Mouse (Mus musculus): ENCODE results near the gene Gfm2. TPM values are rescaled to one million over a fixed set of nuclear protein-coding genes. Genes with fewer than 3 reads are reported as not detected.

The Gfm2 gene
- polyA plus RNA-seq, 1 experiment from 2014 or later: 26.9 TPM

DNA sequence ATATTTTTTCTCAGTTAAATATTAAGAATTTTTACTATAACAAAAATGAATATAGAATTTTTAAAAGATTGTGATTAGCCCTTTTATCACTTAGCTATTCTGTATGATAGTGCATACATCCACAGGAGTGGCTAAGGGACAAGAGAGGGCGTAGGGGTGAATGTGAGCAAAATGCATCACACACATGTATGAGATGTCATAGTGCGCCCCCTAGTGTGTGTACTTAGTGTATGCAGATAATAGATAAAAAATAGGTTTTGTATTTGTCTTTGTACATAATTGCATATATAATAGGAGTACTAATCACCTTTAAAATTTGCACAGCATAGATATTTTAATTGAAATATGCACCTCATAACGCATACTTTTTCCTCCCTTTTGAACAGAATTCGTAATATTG lies 8.1 kb downstream of the Gfm2 start:
- Histone ChIP-seq H3K4me2 (no peak overlapping the region), H3K27me3 (no peaks in the 10 kb centered on the region), H3K4me3 (no peak overlapping the region), H3K9ac (no peak overlapping the region), H3K36me3 (peaks cover 56% of the 10 kb centered on the region), H3K27ac (no peak overlapping the region), H3K9me3 (no peaks in the 10 kb centered on the region), H3K4me1 (no peaks in the 10 kb centered on the region)
- 63% methylated on average over 4 of the region's 4 CpGs for WGBS
- ATAC-seq (ENCODE audit: insufficient number of reproducible peaks, low FRiP score, low TSS enrichment, low read depth): no peak

DNA sequence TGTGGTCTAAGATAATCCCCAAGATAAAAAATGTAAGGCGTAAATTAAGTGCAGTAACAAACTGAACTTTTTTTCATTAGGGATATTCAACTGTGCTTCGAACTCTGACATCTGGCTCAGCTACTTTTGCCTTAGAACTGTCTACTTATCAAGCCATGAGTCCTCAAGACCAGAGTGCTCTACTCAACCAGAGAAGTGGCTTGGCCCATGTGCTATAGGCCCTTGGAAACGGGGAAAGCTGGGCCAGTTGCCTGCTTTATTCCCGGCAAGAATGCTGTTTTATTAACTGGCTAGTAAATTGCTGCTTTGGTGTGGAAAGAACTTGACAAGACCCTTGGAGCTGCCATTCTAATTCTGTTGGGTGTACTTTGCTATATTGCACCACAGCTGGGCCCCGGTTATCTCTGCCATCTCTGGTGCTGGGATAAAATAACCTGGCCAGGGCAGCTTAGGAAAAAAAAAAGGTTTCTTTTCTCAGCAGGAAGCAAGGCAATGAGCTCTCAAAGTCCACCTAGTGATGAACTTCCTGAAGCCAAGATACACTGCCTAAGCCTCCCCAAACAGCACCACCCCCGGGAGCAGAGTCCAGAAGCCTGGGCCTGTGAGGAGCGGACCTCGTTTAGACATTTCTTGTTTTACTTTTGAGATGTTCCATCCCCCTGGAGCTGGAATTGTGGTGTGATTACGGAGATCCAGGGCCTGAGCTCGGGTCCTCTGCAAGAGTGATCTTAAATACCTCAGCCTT lies 38.0 kb downstream of the Gfm2 start:
- 74% methylated on average over 10 of the region's 10 CpGs for WGBS
- ATAC-seq (ENCODE audit: insufficient number of reproducible peaks, low FRiP score, low TSS enrichment, low read depth): no peak
- peaks cover 87% of the 10 kb centered on the region for H3K36me3 ChIP-seq

DNA sequence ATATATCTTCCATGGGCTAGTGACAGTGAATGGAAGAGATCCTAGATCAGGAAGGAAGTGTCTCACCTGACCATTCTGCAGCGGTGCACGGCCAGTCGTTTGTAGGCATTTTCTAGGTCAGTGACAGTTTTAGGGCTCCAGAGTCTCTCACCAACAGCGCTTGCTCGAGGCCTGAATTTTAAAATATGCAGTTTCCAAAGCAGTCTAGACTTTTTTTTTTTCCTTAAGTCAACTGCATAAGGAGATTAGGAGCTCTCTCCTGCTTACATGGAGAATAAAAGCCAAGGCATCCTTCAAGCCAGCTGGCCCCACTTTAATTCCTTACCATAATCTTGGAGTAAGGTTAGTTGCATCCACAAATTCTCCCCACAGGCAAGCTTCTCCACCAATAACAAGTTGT lies 39.0 kb downstream of the Gfm2 start:
- Histone ChIP-seq H3K9me3 (no peaks in the 10 kb centered on the region), H3K4me2 (no peak overlapping the region), H3K27me3 (no peaks in the 10 kb centered on the region), H3K36me3 (peaks cover 86% of the 10 kb centered on the region), H3K27ac (no peak overlapping the region), H3K9ac (no peak overlapping the region), H3K4me3 (no peak overlapping the region), H3K4me1 (no peaks in the 10 kb centered on the region)
- 93% methylated on average over 5 of the region's 5 CpGs for WGBS
- no peak for ATAC-seq (ENCODE audit: insufficient number of reproducible peaks, low FRiP score, low TSS enrichment, low read depth)

More for the DNA sequence above, 38.0 kb downstream of the Gfm2 start:
- no peaks in the 10 kb centered on the region for H3K4me1 ChIP-seq
- H3K27ac ChIP-seq: no peak overlapping the region
- no peak overlapping the region for H3K4me2 ChIP-seq
- H3K9me3 ChIP-seq: no peaks in the 10 kb centered on the region
- H3K9ac ChIP-seq: no peak overlapping the region
- no peaks in the 10 kb centered on the region for H3K27me3 ChIP-seq
- H3K4me3 ChIP-seq: no peak overlapping the region

DNA sequence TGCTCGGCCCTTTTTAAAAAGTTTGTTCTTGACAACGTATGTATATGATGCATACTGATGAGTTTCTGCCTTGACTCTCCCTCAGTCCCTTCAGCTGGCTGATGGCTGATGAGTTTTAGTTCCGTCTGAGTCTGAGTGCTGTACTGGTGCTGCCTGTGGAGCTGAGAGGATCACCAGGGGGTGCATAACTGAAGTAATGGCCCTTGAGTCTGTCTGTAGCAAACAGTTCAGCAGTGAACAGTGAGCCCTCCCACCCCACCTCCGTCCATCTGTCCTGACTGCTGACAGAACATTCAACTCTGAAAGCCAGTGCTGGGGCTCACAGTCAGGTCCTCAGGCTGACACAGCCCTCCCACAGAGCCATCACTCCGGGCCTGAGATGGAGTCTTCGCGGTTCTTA lies 41.2 kb downstream of the Gfm2 start:
- Histone ChIP-seq H3K27me3 (no peaks in the 10 kb centered on the region), H3K4me3 (no peak overlapping the region), H3K27ac (no peak overlapping the region), H3K4me2 (no peak overlapping the region), H3K36me3 (peaks cover 74% of the 10 kb centered on the region), H3K9ac (no peak overlapping the region), H3K4me1 (no peaks in the 10 kb centered on the region), H3K9me3 (no peaks in the 10 kb centered on the region)
- no peak for ATAC-seq (ENCODE audit: insufficient number of reproducible peaks, low FRiP score, low TSS enrichment, low read depth)
- 86% methylated on average over 7 of the region's 7 CpGs for WGBS

DNA sequence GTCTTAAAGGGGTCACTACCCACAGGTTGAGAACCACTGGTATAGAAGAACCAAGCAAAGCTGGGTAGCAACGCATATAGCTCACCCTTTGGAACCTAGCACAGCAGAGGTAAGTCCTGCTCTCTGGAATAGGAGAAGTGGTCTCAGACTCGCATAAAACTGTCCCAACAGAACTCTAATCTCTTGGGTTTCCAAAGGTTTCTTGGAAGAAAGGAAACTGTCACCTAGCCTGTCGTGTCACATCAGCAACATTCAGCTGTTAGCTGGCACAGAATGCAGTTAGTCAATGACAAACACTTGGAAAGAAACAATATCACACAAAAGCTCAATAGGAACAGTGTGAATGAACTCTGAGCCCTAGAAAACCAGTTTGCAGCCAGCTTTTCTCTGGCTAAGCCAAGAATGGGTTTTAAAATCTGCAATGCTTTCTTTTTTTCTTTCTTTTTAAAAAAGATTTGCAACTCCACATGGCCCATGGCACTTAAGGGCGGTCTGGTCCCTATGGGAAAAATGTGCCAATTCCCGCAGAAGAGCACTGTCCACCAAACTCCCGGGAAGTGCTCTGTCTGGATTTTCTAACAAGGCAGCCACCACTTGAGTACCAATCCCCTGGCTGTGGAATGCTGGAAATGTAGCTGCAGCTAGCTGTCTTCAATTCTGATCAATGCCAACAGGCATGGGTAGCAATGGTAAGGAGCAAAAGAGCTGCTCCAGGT lies 42.5 kb downstream of the Gfm2 start:
- Histone ChIP-seq H3K36me3 (peaks cover 65% of the 10 kb centered on the region), H3K9ac (no peak overlapping the region), H3K4me2 (no peak overlapping the region), H3K27ac (no peak overlapping the region), H3K9me3 (no peaks in the 10 kb centered on the region), H3K4me3 (no peak overlapping the region), H3K4me1 (no peaks in the 10 kb centered on the region), H3K27me3 (no peaks in the 10 kb centered on the region)
- no peak for ATAC-seq (ENCODE audit: insufficient number of reproducible peaks, low FRiP score, low TSS enrichment, low read depth)
- WGBS: 87% methylated on average over 6 of the region's 6 CpGs

DNA sequence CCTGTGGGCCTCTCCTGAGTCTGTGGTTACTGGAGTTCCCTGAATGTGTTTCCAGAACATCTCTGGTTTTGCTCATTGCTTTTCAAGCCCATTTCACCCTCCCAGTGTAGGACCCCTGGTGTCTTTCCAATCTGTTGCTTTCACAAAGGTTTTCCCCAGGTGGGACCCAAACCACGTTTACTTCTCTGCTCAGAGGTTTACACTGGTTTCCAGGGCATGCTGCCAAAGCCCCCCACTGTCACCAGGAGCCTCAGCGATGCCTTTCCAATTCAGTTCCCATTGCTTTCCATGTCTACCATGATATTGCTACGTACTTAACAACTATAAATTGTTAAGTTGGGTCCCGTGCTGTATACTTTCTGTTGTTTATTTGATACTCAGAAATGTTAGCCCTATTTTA lies 45.1 kb downstream of the Gfm2 start:
- Histone ChIP-seq H3K4me1 (no peaks in the 10 kb centered on the region), H3K27me3 (no peaks in the 10 kb centered on the region), H3K4me3 (no peak overlapping the region), H3K9ac (no peak overlapping the region), H3K9me3 (no peaks in the 10 kb centered on the region), H3K4me2 (no peak overlapping the region), H3K27ac (no peak overlapping the region), H3K36me3 (peaks cover 44% of the 10 kb centered on the region)
- no peak for ATAC-seq (ENCODE audit: insufficient number of reproducible peaks, low FRiP score, low TSS enrichment, low read depth)
- WGBS: 65% methylated on average over 4 of the region's 4 CpGs

DNA sequence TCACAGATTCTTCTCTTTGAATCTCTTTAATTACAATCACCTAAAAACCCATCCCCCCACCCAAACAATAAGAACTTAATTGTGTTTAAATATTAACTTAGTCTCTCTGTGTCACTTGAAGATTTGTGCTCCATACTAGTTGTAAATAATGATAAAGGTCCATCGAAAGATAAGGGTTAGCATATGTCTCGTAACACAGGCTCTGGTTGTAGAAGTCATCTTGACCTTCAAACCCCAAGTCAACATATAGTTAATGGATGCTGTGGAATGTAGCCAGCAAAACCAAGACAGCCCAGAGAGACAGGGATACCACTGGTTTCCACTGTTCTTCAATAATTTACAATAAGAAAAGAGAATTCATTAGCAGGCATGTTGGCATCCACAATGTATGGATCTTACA lies 46.4 kb downstream of the Gfm2 start:
- no peak overlapping the region for H3K27ac ChIP-seq
- H3K4me3 ChIP-seq: no peak overlapping the region
- no peak overlapping the region for H3K4me2 ChIP-seq
- 92% methylated on average over 2 of the region's 2 CpGs for WGBS
- ATAC-seq (ENCODE audit: insufficient number of reproducible peaks, low FRiP score, low TSS enrichment, low read depth): no peak
- H3K4me1 ChIP-seq: no peaks in the 10 kb centered on the region
- H3K9ac ChIP-seq: no peak overlapping the region
- peaks cover 32% of the 10 kb centered on the region for H3K36me3 ChIP-seq
- H3K9me3 ChIP-seq: no peaks in the 10 kb centered on the region
- H3K27me3 ChIP-seq: no peaks in the 10 kb centered on the region

DNA sequence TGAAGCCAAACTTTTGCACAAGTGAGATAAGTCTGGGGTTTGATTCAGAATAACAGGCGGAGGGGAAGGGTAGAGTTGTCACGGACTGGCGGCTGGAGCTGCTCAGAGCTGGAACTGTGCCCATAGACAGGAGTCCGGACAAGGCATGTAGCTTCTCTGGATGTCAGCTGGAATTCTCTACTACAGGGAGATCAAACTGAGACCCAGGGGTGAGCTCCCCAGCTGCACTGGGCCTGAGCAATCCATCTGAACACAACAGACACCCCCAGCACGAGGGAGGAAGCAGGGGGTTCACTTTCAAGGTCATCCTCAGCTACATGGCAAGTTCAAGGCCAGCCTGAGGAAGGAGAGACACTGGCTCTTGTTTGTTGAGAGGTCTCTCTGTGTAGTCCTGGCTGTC lies 46.9 kb downstream of the Gfm2 start:
- no peaks in the 10 kb centered on the region for H3K9me3 ChIP-seq
- peaks cover 28% of the 10 kb centered on the region for H3K36me3 ChIP-seq
- WGBS: 63% methylated on average over 5 of the region's 5 CpGs
- no peak overlapping the region for H3K27ac ChIP-seq
- no peak for ATAC-seq (ENCODE audit: insufficient number of reproducible peaks, low FRiP score, low TSS enrichment, low read depth)
- no peaks in the 10 kb centered on the region for H3K4me1 ChIP-seq
- H3K9ac ChIP-seq: no peak overlapping the region
- no peak overlapping the region for H3K4me3 ChIP-seq
- no peaks in the 10 kb centered on the region for H3K27me3 ChIP-seq
- no peak overlapping the region for H3K4me2 ChIP-seq

DNA sequence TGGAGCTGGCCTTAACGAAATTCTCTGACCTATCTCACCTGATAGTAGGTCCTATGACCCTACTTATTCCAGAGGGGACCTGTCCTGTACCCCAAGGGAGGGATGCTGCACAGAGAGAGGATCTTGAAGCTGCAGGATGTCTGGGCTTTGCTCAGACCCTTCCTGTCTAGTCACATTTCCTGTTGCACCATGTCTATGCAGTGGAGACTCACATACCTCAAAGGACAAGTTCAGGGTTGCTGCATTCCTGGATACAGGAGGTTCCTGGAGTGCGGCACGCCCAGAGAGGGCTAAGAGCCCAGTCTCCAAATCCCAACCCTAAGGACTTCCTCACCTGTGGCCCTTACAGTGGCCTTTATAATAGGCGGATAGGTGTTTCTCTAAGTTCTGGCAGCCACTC lies 48.6 kb downstream of the Gfm2 start:
- ATAC-seq (ENCODE audit: insufficient number of reproducible peaks, low FRiP score, low TSS enrichment, low read depth): no peak
- Histone ChIP-seq H3K4me3 (no peak overlapping the region), H3K4me1 (no peaks in the 10 kb centered on the region), H3K4me2 (no peak overlapping the region), H3K9ac (no peak overlapping the region), H3K27ac (no peak overlapping the region), H3K27me3 (no peaks in the 10 kb centered on the region), H3K9me3 (no peaks in the 10 kb centered on the region), H3K36me3 (peaks cover 12% of the 10 kb centered on the region)
- WGBS: 68% methylated on average over 4 of the region's 4 CpGs

DNA sequence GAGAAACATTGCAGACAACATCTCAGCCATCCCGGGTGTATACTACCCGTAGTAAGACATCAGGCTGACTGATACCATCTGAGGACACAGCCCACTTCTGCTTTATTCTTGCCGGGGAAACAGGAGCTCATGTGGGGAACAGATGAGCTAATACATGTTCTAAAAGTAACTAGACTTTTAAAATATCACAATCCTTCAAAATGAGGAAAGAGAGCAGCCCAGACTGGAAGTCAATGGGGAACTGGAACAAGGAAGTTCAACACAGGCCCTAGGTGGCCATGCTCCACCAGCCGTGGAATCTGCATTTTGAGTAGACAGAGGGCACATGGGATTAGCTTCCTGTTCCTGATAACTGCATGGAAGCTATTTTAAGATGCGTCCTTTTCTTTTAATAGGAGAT lies 50.0 kb downstream of the Gfm2 start:
- Histone ChIP-seq H3K4me1 (0 out of 2 replicates have a peak, but pooled peaks cover 2% of the 10 kb centered on the region), H3K9ac (no peak overlapping the region), H3K36me3 (peaks cover 12% of the 10 kb centered on the region), H3K27ac (no peak overlapping the region), H3K27me3 (no peaks in the 10 kb centered on the region), H3K9me3 (no peaks in the 10 kb centered on the region), H3K4me2 (no peak overlapping the region), H3K4me3 (no peak overlapping the region)
- ATAC-seq (ENCODE audit: insufficient number of reproducible peaks, low FRiP score, low TSS enrichment, low read depth): no peak
- 71% methylated on average over 5 of the region's 5 CpGs for WGBS

DNA sequence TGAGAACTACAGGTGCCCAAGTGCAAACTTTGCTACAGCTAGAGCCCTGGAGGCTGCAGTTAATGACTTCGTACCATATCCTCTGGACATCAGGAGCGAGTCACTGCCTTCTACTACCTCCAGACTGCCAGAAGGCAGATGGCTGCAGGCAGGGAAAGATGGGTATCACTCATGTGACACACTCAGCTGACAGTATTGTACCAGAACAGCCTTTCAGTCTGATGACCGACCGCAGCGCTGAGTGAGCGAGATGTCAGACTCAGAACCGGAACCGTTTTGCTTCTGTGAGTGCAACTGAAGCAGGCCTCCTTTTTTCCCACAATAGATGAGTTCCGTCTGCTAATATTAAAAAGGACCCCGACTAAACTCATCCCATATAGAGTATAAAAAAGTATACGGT lies 54.9 kb downstream of the Gfm2 start:
- Histone ChIP-seq H3K4me1 (peaks cover 10% of the 10 kb centered on the region), H3K36me3 (no peaks in the 10 kb centered on the region; the same call in 1 of the 2 replicates), H3K27ac (no peak overlapping the region), H3K9me3 (no peaks in the 10 kb centered on the region), H3K4me2 (no peak overlapping the region), H3K27me3 (no peaks in the 10 kb centered on the region), H3K4me3 (no peak overlapping the region), H3K9ac (no peak overlapping the region)
- ATAC-seq (ENCODE audit: insufficient number of reproducible peaks, low FRiP score, low TSS enrichment, low read depth): no peak
- WGBS: 85% methylated on average over 11 of the region's 11 CpGs

DNA sequence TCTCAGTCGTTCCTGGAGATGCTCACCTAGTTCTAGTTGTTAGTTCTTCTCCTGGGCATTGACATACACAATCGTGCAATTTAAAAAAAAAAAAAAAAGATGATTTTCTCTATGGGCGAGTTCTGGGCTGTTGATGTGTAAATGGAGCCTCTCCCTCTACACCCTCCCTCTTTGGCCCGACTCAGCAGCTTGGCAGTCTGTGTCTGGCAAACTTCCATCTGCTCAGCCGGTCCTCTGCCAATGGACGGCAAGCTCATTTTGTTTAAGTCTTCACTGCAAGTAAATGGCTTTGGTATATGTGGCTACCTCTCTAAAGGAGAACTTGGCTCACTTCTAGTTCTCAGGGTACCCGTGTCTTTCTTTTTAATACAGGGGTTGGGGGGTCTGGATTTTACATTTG lies 55.7 kb downstream of the Gfm2 start:
- 37% methylated on average over 7 of the region's 7 CpGs for WGBS
- H3K27me3 ChIP-seq: no peaks in the 10 kb centered on the region
- no peak overlapping the region for H3K4me3 ChIP-seq
- ATAC-seq (ENCODE audit: insufficient number of reproducible peaks, low FRiP score, low TSS enrichment, low read depth): no peak
- no peaks in the 10 kb centered on the region for H3K9me3 ChIP-seq
- peaks cover 13% of the 10 kb centered on the region for H3K4me1 ChIP-seq
- no peak overlapping the region for H3K4me2 ChIP-seq
- H3K27ac ChIP-seq: no peak overlapping the region
- H3K36me3 ChIP-seq: no peaks in the 10 kb centered on the region; the same call in 1 of the 2 replicates
- H3K9ac ChIP-seq: no peak overlapping the region
